Mouse (Mus musculus): ENCODE measurements around the gene Slc27a4. TPM values are rescaled to one million over a fixed set of nuclear protein-coding genes. Genes with fewer than 3 reads are reported as not detected.

Slc27a4 gene
- total and polyA plus RNA-seq, 3 experiments = 4.2 to 6.7 (median 5.5) TPM

DNA sequence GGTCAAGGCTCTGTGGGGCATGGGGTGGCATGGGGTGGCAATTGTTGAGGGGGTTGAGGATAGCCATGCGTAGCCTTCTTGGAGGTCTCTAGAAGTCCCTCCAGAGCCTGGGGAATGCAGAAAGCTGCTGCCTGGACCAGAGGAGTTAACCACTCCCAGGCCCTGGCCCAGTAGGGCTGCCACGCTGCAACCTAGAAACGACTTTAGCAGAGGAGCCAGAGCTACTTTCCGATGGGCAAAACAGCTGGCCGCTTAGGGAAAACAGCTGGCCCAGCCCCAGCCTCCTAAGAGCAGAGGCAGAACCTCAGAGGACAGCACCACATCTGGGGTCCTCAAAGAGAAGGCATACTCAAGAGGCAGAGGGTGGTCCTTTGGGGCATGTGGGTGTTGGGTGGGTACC lies 55.5 kb downstream of the Slc27a4 start:
- Histone ChIP-seq H3K36me3 (replicated peaks) (no peaks in the 10 kb centered on the region), H3K9me3 (replicated peaks) (no peaks in the 10 kb centered on the region), H3K27me3 (ENCODE audit: insufficient read depth, low read length) (peaks cover 64% of the 10 kb centered on the region), H3K4me3 (ENCODE audit: low read depth, low read length) (no peak overlapping the region), H3K4me1 (ENCODE audit: insufficient read depth, low read depth, low read length) (no peaks in the 10 kb centered on the region)
- ATAC-seq (ENCODE audit: extremely low read depth, insufficient number of reproducible peaks, low FRiP score, poor library complexity, severe bottlenecking) (no peak), DNase-seq (ENCODE audit: low spot score) (no peak)
- TF ChIP-seq POLR2AphosphoS5 (IDR thresholded peaks at IDR 0.05; ENCODE audit: insufficient replicate concordance, low read depth, low read length) (no peak), GATA1 (IDR thresholded peaks at IDR 0.05; ENCODE audit: borderline replicate concordance, low read length) (no peak), GATA2 (IDR thresholded peaks at IDR 0.05; ENCODE audit: borderline replicate concordance, low read depth, low read length) (no peak), TAL1 (conservative IDR thresholded peaks at IDR 0.05; ENCODE audit: low read depth, low read length) (no peak), CTCF (IDR thresholded peaks at IDR 0.05; ENCODE audit: low read depth, low read length) (no peak)

DNA sequence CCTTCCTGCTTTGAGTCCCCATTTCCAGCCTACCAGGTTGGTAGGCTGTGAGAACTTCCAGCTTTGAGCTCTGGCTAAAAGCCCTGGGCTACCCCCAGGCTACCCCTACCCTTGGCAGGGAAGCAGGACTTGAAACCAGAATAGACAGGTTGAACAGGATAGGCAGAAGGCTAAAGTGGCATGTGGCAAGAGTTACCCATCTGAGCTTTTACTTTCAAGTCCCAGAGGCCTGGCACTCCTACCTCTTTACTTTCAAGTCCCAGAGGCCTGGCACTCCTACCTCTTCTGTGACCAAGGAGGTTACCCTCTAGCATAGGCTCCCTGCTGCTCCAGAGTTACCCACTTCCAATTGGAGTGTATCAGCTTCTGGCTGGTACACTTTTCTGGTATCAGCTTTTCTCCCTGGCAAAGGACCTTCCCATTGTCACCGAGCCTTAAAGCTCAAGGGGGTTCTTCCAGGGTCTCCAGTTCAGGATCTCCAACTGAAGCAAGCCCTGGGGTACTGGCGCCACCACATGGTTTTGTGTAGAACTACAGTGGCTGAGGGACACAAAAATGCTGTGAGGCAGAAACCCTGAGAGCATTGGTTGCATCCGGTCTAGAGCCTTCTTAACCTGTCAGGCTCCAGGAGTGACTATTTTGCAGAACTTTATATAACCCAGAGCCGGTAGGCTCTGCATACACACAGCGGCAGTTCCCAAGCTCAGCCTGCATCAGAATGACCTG lies 56.5 kb downstream of the Slc27a4 start:
- Histone ChIP-seq H3K27me3 (ENCODE audit: insufficient read depth, low read length) (peaks cover 66% of the 10 kb centered on the region), H3K4me3 (ENCODE audit: low read depth, low read length) (no peak overlapping the region), H3K9me3 (replicated peaks) (no peaks in the 10 kb centered on the region), H3K36me3 (replicated peaks) (no peaks in the 10 kb centered on the region), H3K4me1 (ENCODE audit: insufficient read depth, low read depth, low read length) (no peaks in the 10 kb centered on the region)
- no peak for TF ChIP-seq GATA2 (IDR thresholded peaks at IDR 0.05; ENCODE audit: borderline replicate concordance, low read depth, low read length)
- peak; percentile 62 for TF ChIP-seq CTCF (IDR thresholded peaks at IDR 0.05; ENCODE audit: low read depth, low read length)
- DNase-seq (ENCODE audit: low spot score) (no peak), ATAC-seq (ENCODE audit: extremely low read depth, insufficient number of reproducible peaks, low FRiP score, poor library complexity, severe bottlenecking) (no peak)

- DNase-seq (ENCODE audit: low spot score) (no peak), ATAC-seq (ENCODE audit: extremely low read depth, insufficient number of reproducible peaks, low FRiP score, poor library complexity, severe bottlenecking) (no peak)
- H3K4me3 ChIP-seq (ENCODE audit: low read depth, low read length) = no peak overlapping the region
- TF ChIP-seq POLR2AphosphoS5 (IDR thresholded peaks at IDR 0.05; ENCODE audit: insufficient replicate concordance, low read depth, low read length) = no peak
- no peak for TF ChIP-seq GATA2 (IDR thresholded peaks at IDR 0.05; ENCODE audit: borderline replicate concordance, low read depth, low read length)
- no peak for TF ChIP-seq TAL1 (conservative IDR thresholded peaks at IDR 0.05; ENCODE audit: low read depth, low read length)
- no peak for TF ChIP-seq GATA1 (IDR thresholded peaks at IDR 0.05; ENCODE audit: borderline replicate concordance, low read length)
- no peak for TF ChIP-seq CTCF (IDR thresholded peaks at IDR 0.05; ENCODE audit: low read depth, low read length)
- H3K27me3 ChIP-seq (ENCODE audit: insufficient read depth, low read length) = peaks cover 46% of the 10 kb centered on the region
- no peaks in the 10 kb centered on the region for H3K9me3 ChIP-seq (replicated peaks)
- peaks cover 21% of the 10 kb centered on the region for H3K4me1 ChIP-seq (ENCODE audit: insufficient read depth, low read depth, low read length)
- H3K36me3 ChIP-seq (replicated peaks) = no peaks in the 10 kb centered on the region
Observed at GRCm38 (mm10) chr2:29865125-29865524, 62.7 kb downstream of the Slc27a4 start.

Other genes starting within 250 kb of the Slc27a4 start
- gene Rapgef1, start 182.9 kb upstream of the Slc27a4 start, total RNA-seq (2014; fragmentation: Nextera tagmentation) = 42.0 and 42.8 TPM in 2 replicates
- 24.3 and 25.4 TPM in 2 replicates for gene Rapgef1, start 182.9 kb upstream of the Slc27a4 start, total RNA-seq (2017)
- gene Rapgef1, start 182.9 kb upstream of the Slc27a4 start, polyA plus RNA-seq (2012) = 37.2 and 43.3 TPM in 2 replicates
- not detected in 2 replicates for gene Gm13420, start 50.9 kb upstream of the Slc27a4 start, total RNA-seq (2014; fragmentation: Nextera tagmentation)
- not detected in 2 replicates for gene Gm13420, start 50.9 kb upstream of the Slc27a4 start, total RNA-seq (2017)
- gene Gm13420, start 50.9 kb upstream of the Slc27a4 start, polyA plus RNA-seq (2012) = not detected in 2 replicates
- not detected in 2 replicates for gene Gm13547, start 43.3 kb upstream of the Slc27a4 start, total RNA-seq (2014; fragmentation: Nextera tagmentation)
- 0.93 TPM in 1 of 2 replicates, not detected in the other for gene Gm13547, start 43.3 kb upstream of the Slc27a4 start, total RNA-seq (2017)
- gene Gm13547, start 43.3 kb upstream of the Slc27a4 start, polyA plus RNA-seq (2012) = not detected in 2 replicates
- gene Coq4, start 15.1 kb upstream of the Slc27a4 start, total RNA-seq (2014; fragmentation: Nextera tagmentation) = 9.8 and 11.1 TPM in 2 replicates
- 18.2 and 20.1 TPM in 2 replicates for gene Coq4, start 15.1 kb upstream of the Slc27a4 start, total RNA-seq (2017)
- gene Coq4, start 15.1 kb upstream of the Slc27a4 start, polyA plus RNA-seq (2012) = 242 and 318 TPM in 2 replicates
- 28.1 and 30.5 TPM in 2 replicates for gene Trub2, start 14.1 kb upstream of the Slc27a4 start, total RNA-seq (2014; fragmentation: Nextera tagmentation)
- 51.7 and 66.4 TPM in 2 replicates for gene Trub2, start 14.1 kb upstream of the Slc27a4 start, total RNA-seq (2017)
- 5.6 and 7.9 TPM in 2 replicates for gene Trub2, start 14.1 kb upstream of the Slc27a4 start, polyA plus RNA-seq (2012)
- gene Urm1, start 17.4 kb downstream of the Slc27a4 start, total RNA-seq (2014; fragmentation: Nextera tagmentation) = 10.3 and 15.2 TPM in 2 replicates
- 19.9 and 23.8 TPM in 2 replicates for gene Urm1, start 17.4 kb downstream of the Slc27a4 start, total RNA-seq (2017)
- gene Urm1, start 17.4 kb downstream of the Slc27a4 start, polyA plus RNA-seq (2012) = 43.5 and 71.3 TPM in 2 replicates
- gene Cercam, start 66.5 kb downstream of the Slc27a4 start, total RNA-seq (2014; fragmentation: Nextera tagmentation) = 22.2 and 23.6 TPM in 2 replicates
- gene Cercam, start 66.5 kb downstream of the Slc27a4 start, total RNA-seq (2017) = 2.9 and 5.1 TPM in 2 replicates
- gene Cercam, start 66.5 kb downstream of the Slc27a4 start, polyA plus RNA-seq (2012) = 17.6 and 21.1 TPM in 2 replicates
- 72.5 and 158 TPM in 2 replicates for gene Odf2, start 86.6 kb downstream of the Slc27a4 start, total RNA-seq (2014; fragmentation: Nextera tagmentation)
- 64.6 and 70.9 TPM in 2 replicates for gene Odf2, start 86.6 kb downstream of the Slc27a4 start, total RNA-seq (2017)
- gene Odf2, start 86.6 kb downstream of the Slc27a4 start, polyA plus RNA-seq (2012) = 16.0 and 24.1 TPM in 2 replicates
- gene Gle1, start 132.8 kb downstream of the Slc27a4 start, total RNA-seq (2014; fragmentation: Nextera tagmentation) = 42.1 and 52.2 TPM in 2 replicates
- 57.2 and 61.6 TPM in 2 replicates for gene Gle1, start 132.8 kb downstream of the Slc27a4 start, total RNA-seq (2017)
- gene Gle1, start 132.8 kb downstream of the Slc27a4 start, polyA plus RNA-seq (2012) = 42.5 and 62.3 TPM in 2 replicates
- gene Sptan1, start 162.9 kb downstream of the Slc27a4 start, total RNA-seq (2014; fragmentation: Nextera tagmentation) = 25.6 and 25.7 TPM in 2 replicates
- 49.4 and 53.2 TPM in 2 replicates for gene Sptan1, start 162.9 kb downstream of the Slc27a4 start, total RNA-seq (2017)
- 8.8 and 9.3 TPM in 2 replicates for gene Sptan1, start 162.9 kb downstream of the Slc27a4 start, polyA plus RNA-seq (2012)
- 15.1 and 17.9 TPM in 2 replicates for gene Wdr34, start 246.2 kb downstream of the Slc27a4 start, total RNA-seq (2014; fragmentation: Nextera tagmentation)
- gene Wdr34, start 246.2 kb downstream of the Slc27a4 start, total RNA-seq (2017) = 9.6 and 13.5 TPM in 2 replicates
- gene Wdr34, start 246.2 kb downstream of the Slc27a4 start, polyA plus RNA-seq (2012) = 35.5 and 38.4 TPM in 2 replicates